Mouse (Mus musculus): ENCODE results near the gene Pmm1. TPM values are rescaled to one million over a fixed set of nuclear protein-coding genes. Genes with fewer than 3 reads are reported as not detected.
"Not testable (repeated sequence)": the region's sequence is repeated elsewhere in the genome, so short reads cannot be mapped to it uniquely, and the experiment has no call there.

Pmm1 gene
- polyA plus RNA-seq, 1 experiment from 2014 or later: 30.4 TPM

DNA sequence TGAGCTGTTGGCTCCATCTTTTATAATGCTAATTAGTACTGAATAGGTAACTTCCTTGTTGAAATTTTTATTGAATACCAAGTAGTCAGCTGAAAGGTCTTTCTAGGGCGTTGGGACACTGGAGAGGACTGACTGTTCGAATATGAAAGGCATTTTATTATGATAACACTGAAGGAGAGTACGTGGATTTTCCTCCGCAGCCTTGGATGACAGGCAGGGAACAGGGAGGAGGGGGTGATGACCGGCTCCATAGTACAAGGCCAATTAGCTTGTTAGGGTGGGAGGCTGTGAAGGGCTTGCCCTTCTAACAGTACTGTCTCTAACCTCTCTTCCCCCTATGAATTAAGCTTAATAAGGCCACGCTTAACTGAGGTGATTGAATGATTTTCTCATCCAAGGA lies 8.9 kb upstream of the Pmm1 start:
- H3K27ac ChIP-seq (replicated peaks); H3K9ac ChIP-seq (replicated peaks); H3K27me3 ChIP-seq; ATAC-seq (ENCODE audit: low FRiP score, low read depth); H3K9me3 ChIP-seq; H3K4me1 ChIP-seq; H3K4me2 ChIP-seq (replicated peaks); H3K36me3 ChIP-seq; H3K4me3 ChIP-seq: not testable (repeated sequence)
- 79% methylated on average over 6 of the region's 6 CpGs for WGBS

DNA sequence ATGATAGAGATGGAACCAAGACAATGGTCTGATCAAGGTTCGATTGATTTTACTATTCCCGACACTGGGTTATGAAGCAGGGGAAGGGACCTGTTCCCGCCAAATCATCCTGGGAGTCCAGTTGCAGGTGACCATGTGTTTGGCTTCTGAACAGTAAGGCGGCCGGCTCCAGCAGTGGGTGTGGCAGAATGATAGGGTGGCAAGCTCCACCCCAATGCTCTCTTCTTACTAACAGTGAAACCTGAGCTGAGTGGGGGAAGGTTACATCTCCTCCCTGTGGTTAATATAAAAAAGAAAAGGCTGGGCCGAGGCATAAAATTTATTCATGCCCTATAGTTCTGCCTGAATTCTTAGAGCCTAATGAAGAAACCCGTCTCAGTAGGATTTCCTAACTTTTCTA lies 8.4 kb upstream of the Pmm1 start:
- H3K36me3 ChIP-seq: no peaks in the 10 kb centered on the region
- H3K9ac ChIP-seq (replicated peaks): no peak overlapping the region
- no peak overlapping the region for H3K4me2 ChIP-seq (replicated peaks)
- ATAC-seq (ENCODE audit: low FRiP score, low read depth): no peak
- H3K4me3 ChIP-seq: no peak overlapping the region
- H3K9me3 ChIP-seq: peaks cover 7% of the 10 kb centered on the region
- H3K4me1 ChIP-seq: no peaks in the 10 kb centered on the region
- no peaks in the 10 kb centered on the region for H3K27me3 ChIP-seq
- H3K27ac ChIP-seq (replicated peaks): no peak overlapping the region
- 81% methylated on average over 7 of the region's 7 CpGs for WGBS

DNA sequence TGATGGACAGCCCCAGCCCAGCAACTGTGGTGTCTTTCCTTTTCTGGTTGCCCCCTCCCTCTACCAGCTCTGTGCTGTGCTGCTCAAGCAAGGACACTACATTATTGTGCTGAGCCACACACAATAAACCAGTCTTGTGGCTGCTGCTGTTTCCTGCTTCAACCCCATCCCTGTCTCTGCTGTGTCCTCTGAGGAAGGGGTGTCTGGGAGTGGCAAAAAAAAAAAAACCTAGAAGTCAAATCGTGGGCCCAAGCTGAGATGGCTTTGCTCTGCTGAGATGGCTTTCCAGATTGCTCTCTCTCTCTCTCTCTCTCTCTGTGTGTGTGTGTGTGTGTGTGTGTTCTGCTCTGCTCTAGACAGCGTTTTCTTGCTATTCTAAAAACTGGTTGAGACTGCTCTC lies 7.7 kb upstream of the Pmm1 start:
- no peak overlapping the region for H3K4me3 ChIP-seq
- H3K27me3 ChIP-seq: no peaks in the 10 kb centered on the region
- H3K9ac ChIP-seq (replicated peaks): no peak overlapping the region
- ATAC-seq (ENCODE audit: low FRiP score, low read depth): no peak
- WGBS: 71% methylated on average over 2 of the region's 2 CpGs
- no peak overlapping the region for H3K27ac ChIP-seq (replicated peaks)
- no peaks in the 10 kb centered on the region for H3K4me1 ChIP-seq
- H3K4me2 ChIP-seq (replicated peaks): no peak overlapping the region
- H3K9me3 ChIP-seq: peaks cover 7% of the 10 kb centered on the region
- H3K36me3 ChIP-seq: no peaks in the 10 kb centered on the region

DNA sequence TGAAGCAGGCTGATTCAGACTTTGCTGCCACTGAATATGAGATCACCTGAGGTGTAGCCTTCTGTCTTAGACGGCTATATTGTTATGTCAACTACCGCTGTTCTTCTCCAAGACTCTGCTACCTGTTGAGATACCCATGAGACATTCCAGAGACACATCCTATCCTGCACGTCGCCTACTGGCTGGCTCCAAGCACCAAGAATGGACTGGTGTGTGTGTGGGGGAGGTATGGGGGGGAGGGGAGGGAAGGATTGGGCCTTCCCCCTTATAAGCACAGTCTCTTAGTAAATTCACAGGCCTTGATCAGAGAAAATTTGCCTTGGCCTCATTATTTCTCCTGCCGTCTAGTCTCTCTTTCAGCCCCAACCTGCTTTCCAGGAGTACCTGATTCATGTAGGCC lies 7.1 kb upstream of the Pmm1 start:
- Histone ChIP-seq H3K36me3 (no peaks in the 10 kb centered on the region), H3K4me2 (replicated peaks) (no peak overlapping the region), H3K4me3 (no peak overlapping the region), H3K27ac (replicated peaks) (no peak overlapping the region), H3K9me3 (peaks cover 5% of the 10 kb centered on the region; the same call in 1 of the 2 replicates), H3K9ac (replicated peaks) (no peak overlapping the region), H3K27me3 (no peaks in the 10 kb centered on the region), H3K4me1 (no peaks in the 10 kb centered on the region)
- 93% methylated on average over 5 of the region's 5 CpGs for WGBS
- no peak for ATAC-seq (ENCODE audit: low FRiP score, low read depth)

DNA sequence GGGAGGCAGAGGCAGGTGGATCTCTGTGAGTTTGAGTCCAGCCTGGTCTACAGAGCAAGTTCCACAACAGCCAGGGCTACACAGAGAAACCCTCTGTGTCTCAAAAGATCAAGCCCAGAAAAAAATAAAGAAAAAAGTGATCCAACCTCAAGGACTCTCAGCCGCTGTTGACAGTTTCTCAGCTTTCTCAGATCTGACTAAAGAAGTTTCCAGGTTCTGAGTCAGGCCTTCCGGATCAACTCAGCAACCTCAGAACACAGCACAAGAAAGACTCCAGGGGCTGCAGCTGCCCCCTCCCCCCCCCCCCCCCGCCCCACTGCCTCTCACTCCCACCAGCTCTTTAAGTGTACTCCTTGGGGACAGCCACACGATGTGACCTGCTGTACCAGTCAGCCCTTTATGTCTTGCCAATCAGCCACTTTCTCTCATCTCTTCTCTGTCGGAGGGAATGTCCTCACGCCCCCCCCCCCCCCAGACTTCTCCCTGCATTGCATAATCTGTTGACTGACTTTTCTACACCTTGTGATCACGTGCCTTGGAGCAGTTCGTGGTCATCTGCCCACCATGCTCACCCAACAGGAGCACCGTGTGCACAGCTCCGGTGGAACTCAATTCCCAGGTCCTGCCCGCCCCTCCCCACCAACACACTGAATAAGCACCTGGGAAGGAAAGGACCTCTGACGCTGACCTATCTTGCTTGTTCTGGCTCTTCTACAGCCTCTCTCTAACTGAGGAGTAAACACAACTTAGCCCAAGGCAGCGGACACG lies 5.5 kb upstream of the Pmm1 start:
- H3K27me3 ChIP-seq: no peaks in the 10 kb centered on the region
- H3K36me3 ChIP-seq: no peaks in the 10 kb centered on the region
- WGBS: 86% methylated on average over 12 of the region's 14 CpGs
- no peak overlapping the region for H3K9ac ChIP-seq (replicated peaks)
- H3K4me3 ChIP-seq: no peak overlapping the region
- no peaks in the 10 kb centered on the region for H3K9me3 ChIP-seq
- H3K4me1 ChIP-seq: no peaks in the 10 kb centered on the region
- no peak for ATAC-seq (ENCODE audit: low FRiP score, low read depth)
- no peak overlapping the region for H3K27ac ChIP-seq (replicated peaks)
- H3K4me2 ChIP-seq (replicated peaks): no peak overlapping the region

DNA sequence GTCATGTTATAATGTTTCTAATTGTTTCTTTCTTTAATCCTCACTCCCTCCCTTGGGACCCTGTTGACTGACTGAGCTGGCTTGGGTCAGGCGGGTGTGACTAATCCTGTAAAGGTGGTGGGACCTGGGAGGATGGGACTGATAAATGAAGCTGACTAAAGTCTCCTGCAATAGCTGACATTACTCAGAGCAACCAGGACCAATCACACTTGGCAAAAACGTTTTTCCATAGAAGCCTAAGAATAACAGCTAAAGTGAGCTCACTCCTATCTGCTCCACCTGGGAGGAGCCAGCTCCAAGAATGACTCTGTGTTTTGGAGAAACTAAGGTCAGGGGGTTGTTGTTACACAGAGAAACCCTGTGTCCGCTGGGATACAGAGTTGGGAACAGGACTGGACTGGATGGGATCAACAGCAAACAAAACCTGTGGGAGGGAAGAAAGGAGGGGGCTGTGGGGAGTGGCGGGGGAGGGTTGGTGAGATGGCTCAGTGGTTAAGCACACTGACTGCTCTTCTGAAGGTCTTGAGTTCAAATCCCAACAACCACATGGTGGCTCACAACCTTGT lies 4.3 kb upstream of the Pmm1 start:
- no peaks in the 10 kb centered on the region for H3K36me3 ChIP-seq
- no peaks in the 10 kb centered on the region for H3K27me3 ChIP-seq
- no peaks in the 10 kb centered on the region for H3K9me3 ChIP-seq
- WGBS: 43% methylated on average over 4 of the region's 4 CpGs
- no peak overlapping the region for H3K9ac ChIP-seq (replicated peaks)
- no peaks in the 10 kb centered on the region for H3K4me1 ChIP-seq
- no peak overlapping the region for H3K27ac ChIP-seq (replicated peaks)
- H3K4me2 ChIP-seq (replicated peaks): no peak overlapping the region
- no peak overlapping the region for H3K4me3 ChIP-seq
- no peak for ATAC-seq (ENCODE audit: low FRiP score, low read depth)

DNA sequence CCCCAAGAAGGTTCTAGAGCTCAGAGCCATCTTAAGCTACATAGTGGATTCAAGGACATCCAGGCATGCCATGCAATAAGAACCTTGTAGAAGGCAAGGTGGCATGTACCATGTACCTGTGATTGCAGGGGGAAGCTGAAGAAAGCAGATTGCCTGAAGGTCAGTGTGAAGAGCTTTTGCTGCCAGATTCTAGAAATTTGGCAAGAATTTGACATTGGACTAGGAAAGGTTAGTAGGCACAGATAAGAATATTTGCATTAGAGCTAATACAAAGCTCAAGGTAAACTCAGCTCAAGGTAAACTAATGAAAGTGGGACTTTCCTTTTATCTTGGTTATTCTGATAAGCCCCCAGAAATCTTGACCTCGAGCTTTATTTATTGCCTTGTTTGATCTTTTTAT lies 3.5 kb upstream of the Pmm1 start:
- no peak for ATAC-seq (ENCODE audit: low FRiP score, low read depth)
- Histone ChIP-seq H3K4me3 (no peak overlapping the region), H3K9me3 (no peaks in the 10 kb centered on the region), H3K4me2 (replicated peaks) (no peak overlapping the region), H3K27ac (replicated peaks) (no peak overlapping the region), H3K27me3 (no peaks in the 10 kb centered on the region), H3K36me3 (no peaks in the 10 kb centered on the region), H3K9ac (replicated peaks) (no peak overlapping the region), H3K4me1 (no peaks in the 10 kb centered on the region)
- 71% methylated on average over 1 of the region's 1 CpGs for WGBS

DNA sequence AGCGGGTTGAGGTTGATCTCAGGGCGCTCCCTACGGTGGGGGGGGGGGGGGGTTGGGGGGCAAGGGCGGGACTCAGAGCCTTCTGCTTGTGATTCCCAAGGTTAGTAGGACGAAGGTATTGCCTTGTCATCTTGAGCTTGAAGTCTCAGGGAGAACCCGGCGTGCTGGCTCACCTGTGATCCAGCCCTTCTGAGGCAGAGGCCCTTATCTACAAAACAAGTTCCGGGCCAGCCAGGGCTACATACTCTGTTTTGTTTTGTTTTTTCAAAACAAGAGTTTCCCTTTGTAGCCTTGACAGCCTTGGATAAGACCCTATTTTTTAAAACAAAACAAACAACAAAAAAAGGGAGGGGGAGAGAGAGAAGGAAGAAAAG lies 335 bp upstream of the Pmm1 start:
- no peak overlapping the region for H3K9ac ChIP-seq (replicated peaks)
- no peak for ATAC-seq (ENCODE audit: low FRiP score, low read depth)
- no peak overlapping the region for H3K27ac ChIP-seq (replicated peaks)
- H3K9me3 ChIP-seq: no peaks in the 10 kb centered on the region
- peak overlapping the region; percentile 58 for H3K4me3 ChIP-seq
- no peaks in the 10 kb centered on the region for H3K4me1 ChIP-seq
- no peaks in the 10 kb centered on the region for H3K27me3 ChIP-seq
- peak overlapping the region; percentile 97 for H3K4me2 ChIP-seq (replicated peaks)
- WGBS: 6% methylated on average over 5 of the region's 8 CpGs
- no peaks in the 10 kb centered on the region for H3K36me3 ChIP-seq

DNA sequence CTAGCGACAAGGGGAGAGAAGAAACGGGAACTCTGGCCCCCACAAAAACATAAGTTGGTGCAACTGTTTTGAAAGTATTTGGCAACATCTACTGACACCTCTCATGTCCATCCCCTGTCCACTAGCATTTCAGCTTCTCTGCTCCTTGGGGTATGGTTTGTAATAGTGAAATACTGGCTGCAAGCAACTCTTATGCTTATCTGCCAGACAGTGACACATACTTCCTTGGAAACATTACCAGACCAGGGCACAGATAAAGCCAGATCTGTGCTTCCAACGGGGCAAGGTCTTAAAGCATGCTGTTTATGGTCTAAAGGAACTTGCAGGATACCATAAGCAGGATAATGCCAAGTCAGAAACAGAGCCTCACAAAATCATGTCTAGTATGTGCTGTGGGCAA lies 1.8 kb downstream of the Pmm1 start:
- H3K4me2 ChIP-seq (replicated peaks): no peak overlapping the region
- H3K27ac ChIP-seq (replicated peaks): no peak overlapping the region
- H3K27me3 ChIP-seq: no peaks in the 10 kb centered on the region
- H3K9ac ChIP-seq (replicated peaks): no peak overlapping the region
- no peaks in the 10 kb centered on the region for H3K4me1 ChIP-seq
- WGBS: 94% methylated on average over 3 of the region's 3 CpGs
- no peaks in the 10 kb centered on the region for H3K9me3 ChIP-seq
- no peak for ATAC-seq (ENCODE audit: low FRiP score, low read depth)
- H3K4me3 ChIP-seq: no peak overlapping the region
- 0 out of 2 replicates have a peak, but pooled peaks cover 3% of the 10 kb centered on the region for H3K36me3 ChIP-seq

DNA sequence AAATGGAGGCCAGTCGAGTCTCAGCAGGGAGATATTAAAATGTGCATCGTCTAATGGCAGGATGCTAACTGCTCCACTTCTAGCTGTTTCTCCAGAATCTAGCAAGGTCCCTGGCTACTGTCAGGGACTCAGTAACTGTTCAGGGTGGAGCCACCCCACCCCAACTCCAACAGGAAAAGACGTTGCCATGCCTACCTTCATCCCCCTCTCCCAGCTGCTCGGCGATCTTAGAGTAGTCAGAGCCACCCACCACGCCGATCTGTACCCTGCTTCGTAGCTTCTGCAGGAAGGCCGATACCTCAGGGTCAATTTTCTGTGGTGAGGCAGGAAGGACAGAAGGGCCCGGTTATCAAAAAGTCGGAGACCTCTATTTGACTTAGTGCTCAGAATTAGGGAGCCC lies 3.1 kb downstream of the Pmm1 start:
- ATAC-seq (ENCODE audit: low FRiP score, low read depth): no peak
- 85% methylated on average over 11 of the region's 11 CpGs for WGBS

DNA sequence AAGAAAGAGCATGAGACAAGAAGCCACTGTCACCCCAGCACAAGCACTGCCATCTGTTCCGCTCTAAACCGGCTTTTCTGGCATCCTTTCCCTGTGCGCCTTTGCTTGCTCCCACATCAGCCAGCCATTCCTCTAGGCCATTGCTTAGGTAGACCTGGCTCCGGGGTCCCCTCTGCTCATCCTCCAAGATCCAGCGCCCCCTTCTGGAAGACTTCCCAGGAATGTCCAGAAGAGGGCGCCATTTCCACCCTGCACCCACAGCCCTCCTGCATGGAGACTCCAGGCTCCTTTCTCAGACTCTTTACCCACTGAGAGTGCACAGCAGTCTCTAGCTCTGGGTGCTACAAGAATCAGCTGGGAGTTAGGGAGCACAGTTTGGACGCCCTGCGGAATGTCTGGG lies 4.3 kb downstream of the Pmm1 start:
- Histone ChIP-seq H3K4me2 (replicated peaks) (no peak overlapping the region), H3K27ac (replicated peaks) (no peak overlapping the region), H3K9me3 (no peaks in the 10 kb centered on the region), H3K4me3 (no peak overlapping the region), H3K27me3 (no peaks in the 10 kb centered on the region), H3K36me3 (peaks cover 3% of the 10 kb centered on the region; the same call in 1 of the 2 replicates), H3K4me1 (no peaks in the 10 kb centered on the region), H3K9ac (replicated peaks) (no peak overlapping the region)
- ATAC-seq (ENCODE audit: low FRiP score, low read depth): no peak
- WGBS: 59% methylated on average over 8 of the region's 8 CpGs

More for the DNA sequence above, 3.1 kb downstream of the Pmm1 start:
- Histone ChIP-seq H3K27ac (replicated peaks) (no peak overlapping the region), H3K4me3 (no peak overlapping the region), H3K9me3 (no peaks in the 10 kb centered on the region), H3K27me3 (no peaks in the 10 kb centered on the region), H3K36me3 (0 out of 2 replicates have a peak, but pooled peaks cover 3% of the 10 kb centered on the region), H3K9ac (replicated peaks) (no peak overlapping the region), H3K4me2 (replicated peaks) (no peak overlapping the region), H3K4me1 (no peaks in the 10 kb centered on the region)

DNA sequence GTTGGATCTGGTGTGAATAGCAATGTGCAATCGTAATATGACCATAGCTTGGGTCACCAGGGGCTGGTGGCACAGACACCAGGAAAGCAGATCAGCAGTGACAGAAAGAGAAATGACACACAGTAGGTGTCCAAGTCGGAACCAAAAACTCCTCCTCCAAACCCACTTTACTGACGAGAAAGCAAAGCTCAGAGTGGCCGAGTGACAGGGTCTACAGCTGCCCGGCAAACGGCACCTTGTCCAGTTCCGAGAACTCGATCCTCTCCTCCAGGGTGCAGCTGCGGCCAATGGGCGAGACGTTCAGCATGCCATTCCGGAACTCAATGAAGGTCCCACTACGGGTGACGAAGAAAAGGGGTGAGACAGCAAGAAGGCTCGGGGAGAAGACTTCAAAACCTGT lies 5.3 kb downstream of the Pmm1 start:
- no peaks in the 10 kb centered on the region for H3K27me3 ChIP-seq
- no peak overlapping the region for H3K9ac ChIP-seq (replicated peaks)
- H3K4me1 ChIP-seq: no peaks in the 10 kb centered on the region
- H3K4me3 ChIP-seq: no peak overlapping the region
- ATAC-seq (ENCODE audit: low FRiP score, low read depth): no peak
- H3K9me3 ChIP-seq: no peaks in the 10 kb centered on the region
- WGBS: 93% methylated on average over 15 of the region's 15 CpGs
- H3K27ac ChIP-seq (replicated peaks): no peak overlapping the region
- no peak overlapping the region for H3K4me2 ChIP-seq (replicated peaks)
- peaks cover 3% of the 10 kb centered on the region; the same call in 1 of the 2 replicates for H3K36me3 ChIP-seq

DNA sequence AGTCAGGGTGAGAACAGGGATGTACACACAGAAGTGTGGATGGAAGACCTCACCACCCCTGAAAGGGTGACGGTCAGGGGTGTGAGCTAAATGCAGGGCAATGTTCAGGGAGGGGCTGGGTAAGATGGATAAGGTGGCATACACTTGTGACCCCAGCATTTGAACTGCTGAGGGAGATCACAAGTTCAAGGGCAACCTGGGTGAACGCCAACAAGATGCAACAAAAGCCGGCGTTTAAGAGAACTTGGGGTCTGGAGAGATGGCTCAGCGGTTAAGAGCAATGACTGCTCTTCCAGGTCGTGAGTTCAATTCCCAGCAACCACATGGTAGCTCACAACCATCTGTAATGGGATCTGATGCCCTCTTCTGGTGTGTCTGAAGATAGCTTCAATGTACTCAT lies 6.0 kb downstream of the Pmm1 start:
- peaks cover 3% of the 10 kb centered on the region; the same call in 1 of the 2 replicates for H3K36me3 ChIP-seq
- WGBS: 90% methylated on average over 6 of the region's 6 CpGs
- no peak overlapping the region for H3K4me2 ChIP-seq (replicated peaks)

More for the DNA sequence above, 6.0 kb downstream of the Pmm1 start:
- H3K4me1 ChIP-seq: no peaks in the 10 kb centered on the region
- no peak for ATAC-seq (ENCODE audit: low FRiP score, low read depth)
- H3K27ac ChIP-seq (replicated peaks): no peak overlapping the region
- H3K4me3 ChIP-seq: no peak overlapping the region
- H3K9ac ChIP-seq (replicated peaks): no peak overlapping the region
- H3K9me3 ChIP-seq: no peaks in the 10 kb centered on the region
- no peaks in the 10 kb centered on the region for H3K27me3 ChIP-seq
